Mouse (Mus musculus): ENCODE measurements around the gene Olfr825. TPM values are rescaled to one million over a fixed set of nuclear protein-coding genes. Genes with fewer than 3 reads are reported as not detected.
"Not testable (repeated sequence)": the region's sequence is repeated elsewhere in the genome, so short reads cannot be mapped to it uniquely, and the experiment has no call there.

Olfr825 gene
- polyA plus RNA-seq (2016; fragmentation: Nextera tagmentation; extraction: Ambion mirVana): not detected in 2 replicates

DNA sequence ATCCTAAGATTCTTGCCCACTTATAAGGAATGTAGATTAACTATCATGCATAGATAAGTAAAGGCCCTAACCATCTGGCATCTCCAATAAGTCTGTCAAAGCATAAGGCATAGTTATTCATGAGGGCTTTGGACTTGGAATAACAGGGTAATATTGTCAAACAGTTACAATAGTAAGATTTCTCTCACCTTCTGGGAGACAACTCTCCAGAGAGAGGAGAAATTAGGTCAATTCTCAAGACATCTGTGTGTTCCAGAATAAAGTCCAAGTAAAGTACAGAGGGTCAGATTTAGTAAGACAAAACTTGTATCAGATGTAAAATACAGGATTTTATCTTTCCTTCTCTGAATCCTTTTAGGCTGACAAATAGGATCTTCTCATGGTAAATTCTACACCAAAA lies at the start of gene Olfr825:
TSS of gene Olfr825 (minus strand) at position 101 of the 400 bp plus-strand sequence.
- Histone ChIP-seq H3K9me3 (no peaks in the 10 kb centered on the region), H3K27me3 (no peaks in the 10 kb centered on the region), H3K4me2 (no peak within 1 kb of the TSS), H3K9ac (no peak within 1 kb of the TSS), H3K36me3 (replicated peaks) (no peaks in the 10 kb centered on the region), H3K4me3 (replicated peaks) (no peak within 1 kb of the TSS), H3K27ac (no peak within 1 kb of the TSS), H3K4me1 (no peaks in the 10 kb centered on the region)
- ATAC-seq (ENCODE audit: low FRiP score): no peak

DNA sequence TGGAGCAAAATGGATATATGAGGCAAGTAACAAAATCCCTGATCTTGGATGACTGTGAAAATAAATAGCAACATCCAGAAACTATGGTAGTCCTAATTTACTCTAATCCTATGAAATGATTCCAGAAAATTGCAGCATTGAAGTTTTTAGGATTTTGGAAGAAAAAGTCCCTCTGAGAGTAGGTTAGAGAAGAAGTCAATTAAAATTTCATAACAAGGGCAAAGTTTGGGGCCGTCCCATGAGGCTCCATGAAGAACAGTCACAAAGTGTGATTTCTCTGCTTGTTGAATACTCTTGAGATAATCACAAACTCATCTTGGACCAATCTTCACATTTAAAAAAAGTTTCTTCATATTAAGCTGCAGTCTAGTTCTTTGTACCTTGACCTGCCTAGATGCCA lies 47.7 kb upstream of the Olfr825 start, which contains the start of gene Olfr827:
TSS of gene Olfr827 (minus strand) at position 101 of the 400 bp plus-strand sequence.
- 85% methylated on average over 1 of the region's 1 CpGs for WGBS
- ATAC-seq (ENCODE audit: low FRiP score): no peak

DNA sequence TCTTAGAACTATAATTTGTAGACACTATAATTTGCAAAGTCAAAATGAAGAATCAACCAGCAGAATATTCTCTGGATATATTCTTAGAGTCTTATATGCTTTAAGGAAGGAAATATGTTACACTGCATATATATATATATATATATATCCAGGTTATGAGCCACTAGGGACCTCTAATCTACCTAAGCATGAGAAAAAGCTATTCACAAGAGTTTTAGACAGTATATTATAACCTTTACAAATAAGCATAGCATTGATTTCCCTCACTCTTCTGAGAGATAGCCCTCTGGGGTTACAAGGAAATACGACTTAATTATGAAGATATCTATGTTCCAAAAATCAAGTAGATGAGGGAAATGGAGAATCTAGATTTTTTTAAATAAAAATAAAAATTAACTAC lies 17.5 kb upstream of the Olfr825 start, which contains the start of gene Olfr826:
TSS of gene Olfr826 (minus strand) at position 101 of the 400 bp plus-strand sequence.
- Histone ChIP-seq H3K27me3 (no peaks in the 10 kb centered on the region), H3K4me2 (no peak within 1 kb of the TSS), H3K9me3 (no peaks in the 10 kb centered on the region), H3K36me3 (replicated peaks) (no peaks in the 10 kb centered on the region), H3K9ac (no peak within 1 kb of the TSS), H3K4me1 (no peaks in the 10 kb centered on the region), H3K4me3 (replicated peaks) (no peak within 1 kb of the TSS), H3K27ac (no peak within 1 kb of the TSS)
- no peak for ATAC-seq (ENCODE audit: low FRiP score)
- 80% methylated on average over 1 of the region's 1 CpGs for WGBS

More for the DNA sequence above, 47.7 kb upstream of the Olfr825 start, which contains the start of gene Olfr827:
- Histone ChIP-seq H3K9me3 (no peaks in the 10 kb centered on the region), H3K4me1 (no peaks in the 10 kb centered on the region), H3K27me3 (no peaks in the 10 kb centered on the region), H3K4me2 (no peak within 1 kb of the TSS), H3K9ac (no peak within 1 kb of the TSS), H3K4me3 (replicated peaks) (no peak within 1 kb of the TSS), H3K36me3 (replicated peaks) (no peaks in the 10 kb centered on the region), H3K27ac (no peak within 1 kb of the TSS)

DNA sequence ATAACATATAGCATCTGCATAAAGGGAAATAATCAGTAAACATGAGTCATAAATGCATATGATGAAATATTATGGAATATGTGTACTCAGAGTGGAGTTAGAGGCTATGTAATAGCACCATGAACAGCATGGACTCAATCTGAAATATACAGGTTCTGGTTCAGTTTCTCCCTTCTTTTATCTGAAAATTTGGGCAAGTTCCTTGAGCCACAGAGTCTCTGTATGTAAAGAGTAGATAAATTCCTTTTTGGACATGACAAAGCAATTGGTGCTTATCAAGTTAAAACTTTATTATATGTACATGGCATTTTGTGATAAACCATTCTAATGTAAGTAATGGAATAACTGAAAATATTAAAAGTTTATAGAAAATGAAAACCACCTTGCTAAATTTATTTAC lies 1.4 kb downstream of the Olfr825 start:
- Histone ChIP-seq H3K4me1 (no peaks in the 10 kb centered on the region), H3K27me3 (no peaks in the 10 kb centered on the region), H3K9ac (no peak overlapping the region), H3K9me3 (no peaks in the 10 kb centered on the region), H3K36me3 (replicated peaks) (no peaks in the 10 kb centered on the region), H3K4me3 (replicated peaks) (no peak overlapping the region), H3K4me2 (no peak overlapping the region), H3K27ac (no peak overlapping the region)
- ATAC-seq (ENCODE audit: low FRiP score): no peak

DNA sequence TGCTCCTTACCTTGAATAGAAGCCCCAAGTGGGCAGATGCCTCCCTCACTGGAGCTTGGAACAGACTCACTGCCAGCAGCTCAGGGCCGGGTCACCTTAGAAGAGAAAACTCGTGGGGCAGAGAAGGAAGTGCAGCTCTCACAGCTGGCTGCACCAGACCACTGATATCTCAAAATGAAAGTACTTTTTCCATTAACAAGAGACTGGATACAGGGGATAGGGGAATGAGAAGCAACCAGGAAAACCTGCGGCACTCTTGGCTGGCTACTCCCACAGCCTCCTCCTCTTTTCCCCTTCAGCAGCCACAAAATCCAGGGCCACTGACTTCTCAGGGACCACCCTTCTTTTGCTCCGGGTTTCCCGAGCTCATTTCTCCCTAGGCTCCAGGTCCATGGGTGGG lies 22.4 kb downstream of the Olfr825 start:
- no peak for ATAC-seq (ENCODE audit: low FRiP score)
- WGBS: 80% methylated on average over 5 of the region's 5 CpGs

DNA sequence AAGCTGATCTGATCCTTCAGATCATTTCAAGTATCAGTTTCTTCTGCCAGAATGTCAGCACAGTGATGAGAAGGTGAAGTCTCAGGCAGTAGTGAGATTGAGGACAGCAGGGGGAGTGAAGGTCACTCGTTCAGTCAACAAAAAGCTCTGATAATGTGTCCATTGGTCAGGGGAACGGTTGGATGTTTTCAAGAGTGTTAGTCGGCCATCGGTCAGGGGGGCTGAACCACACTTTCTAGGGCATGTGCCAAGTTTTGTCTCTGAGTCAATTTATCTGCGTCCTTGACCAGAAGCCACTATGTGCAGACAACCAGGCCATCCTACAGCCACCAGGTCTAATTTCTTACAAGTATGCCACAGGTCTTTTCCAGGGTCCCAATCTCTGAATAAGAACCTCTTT lies 24.1 kb downstream of the Olfr825 start:
- H3K36me3 ChIP-seq (replicated peaks); ATAC-seq (ENCODE audit: low FRiP score); H3K27me3 ChIP-seq; H3K9ac ChIP-seq; H3K9me3 ChIP-seq; H3K4me3 ChIP-seq (replicated peaks); H3K4me2 ChIP-seq; H3K27ac ChIP-seq; H3K4me1 ChIP-seq: not testable (repeated sequence)
- WGBS: 91% methylated on average over 5 of the region's 5 CpGs

More for the DNA sequence above, 22.4 kb downstream of the Olfr825 start:
- no peak overlapping the region for H3K4me2 ChIP-seq
- no peaks in the 10 kb centered on the region for H3K4me1 ChIP-seq
- H3K9ac ChIP-seq: no peak overlapping the region
- no peaks in the 10 kb centered on the region for H3K36me3 ChIP-seq (replicated peaks)
- H3K27ac ChIP-seq: no peak overlapping the region
- H3K9me3 ChIP-seq: no peaks in the 10 kb centered on the region
- H3K27me3 ChIP-seq: no peaks in the 10 kb centered on the region
- H3K4me3 ChIP-seq (replicated peaks): no peak overlapping the region

DNA sequence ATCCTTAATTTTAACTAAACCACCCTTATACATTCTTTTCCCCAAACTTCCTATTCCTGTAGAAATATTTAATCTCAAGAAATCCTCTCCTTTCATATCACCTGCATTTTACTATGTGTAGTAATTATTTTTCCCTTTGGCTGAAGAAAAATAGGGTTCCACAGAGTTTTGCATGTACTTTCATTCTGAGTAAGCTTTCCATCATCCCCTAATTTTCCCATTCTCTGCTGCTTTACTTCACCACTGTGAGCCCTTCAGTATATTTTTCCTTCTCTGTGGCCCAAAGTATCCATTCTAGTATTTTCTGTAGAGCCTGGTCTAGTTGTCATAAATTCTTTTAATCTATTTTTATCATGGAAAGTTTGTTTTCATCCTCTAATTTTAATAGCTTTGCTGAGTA lies 31.8 kb downstream of the Olfr825 start:
- no peaks in the 10 kb centered on the region for H3K9me3 ChIP-seq
- no peaks in the 10 kb centered on the region for H3K36me3 ChIP-seq (replicated peaks)
- no peak overlapping the region for H3K4me3 ChIP-seq (replicated peaks)
- no peak for ATAC-seq (ENCODE audit: low FRiP score)
- no peaks in the 10 kb centered on the region for H3K4me1 ChIP-seq
- no peak overlapping the region for H3K27ac ChIP-seq
- no peaks in the 10 kb centered on the region for H3K27me3 ChIP-seq
- no peak overlapping the region for H3K4me2 ChIP-seq
- no peak overlapping the region for H3K9ac ChIP-seq

DNA sequence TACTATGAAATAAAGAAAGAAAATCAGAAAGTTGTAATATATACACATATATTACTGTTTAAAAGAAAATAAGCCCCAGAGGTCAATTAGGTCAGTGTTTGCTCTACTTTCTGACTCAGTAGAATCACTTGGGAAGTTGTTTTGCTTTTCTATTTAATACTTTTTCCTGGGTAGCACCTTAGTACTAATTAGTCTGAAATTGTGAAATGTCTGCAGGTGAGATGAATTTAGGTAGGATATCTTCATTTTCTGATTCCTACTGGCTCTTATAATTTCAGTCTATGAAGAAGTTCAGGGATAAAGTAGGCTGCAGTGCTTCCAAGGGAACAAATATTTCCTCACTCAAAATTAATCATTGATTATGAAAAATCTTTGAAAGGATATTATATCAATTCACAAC lies 36.7 kb downstream of the Olfr825 start, which contains the start of gene Olfr824:
TSS of gene Olfr824 (minus strand) at position 101 of the 400 bp plus-strand sequence.
- not testable (repeated sequence) for H3K36me3 ChIP-seq (replicated peaks); H3K4me3 ChIP-seq (replicated peaks); H3K4me2 ChIP-seq; H3K27ac ChIP-seq; H3K9ac ChIP-seq; ATAC-seq (ENCODE audit: low FRiP score); H3K9me3 ChIP-seq; H3K27me3 ChIP-seq; H3K4me1 ChIP-seq

DNA sequence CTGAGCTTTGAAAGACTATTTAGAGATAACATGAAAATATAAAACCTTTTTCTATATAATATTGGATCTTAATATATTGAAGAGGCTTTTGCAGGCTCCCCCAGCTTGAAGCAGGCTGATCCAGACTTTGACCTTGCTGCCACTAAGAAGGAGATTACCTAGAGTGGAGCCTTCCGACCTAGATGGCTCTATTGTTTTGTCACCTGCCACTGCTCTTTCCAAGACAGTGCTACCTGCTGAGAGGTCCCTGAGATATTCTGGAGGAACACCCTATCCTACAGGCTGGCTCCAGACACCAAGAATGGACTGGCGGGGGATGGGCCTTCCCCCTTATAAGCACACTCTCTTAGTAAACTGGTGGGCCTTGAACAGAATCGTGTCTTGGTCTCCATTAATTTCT lies 50.5 kb downstream of the Olfr825 start:
- H3K4me2 ChIP-seq; H3K9me3 ChIP-seq; ATAC-seq (ENCODE audit: low FRiP score); H3K27me3 ChIP-seq; H3K4me1 ChIP-seq; H3K36me3 ChIP-seq (replicated peaks); H3K9ac ChIP-seq; H3K27ac ChIP-seq; H3K4me3 ChIP-seq (replicated peaks): not testable (repeated sequence)
- 58% methylated on average over 3 of the region's 3 CpGs for WGBS

DNA sequence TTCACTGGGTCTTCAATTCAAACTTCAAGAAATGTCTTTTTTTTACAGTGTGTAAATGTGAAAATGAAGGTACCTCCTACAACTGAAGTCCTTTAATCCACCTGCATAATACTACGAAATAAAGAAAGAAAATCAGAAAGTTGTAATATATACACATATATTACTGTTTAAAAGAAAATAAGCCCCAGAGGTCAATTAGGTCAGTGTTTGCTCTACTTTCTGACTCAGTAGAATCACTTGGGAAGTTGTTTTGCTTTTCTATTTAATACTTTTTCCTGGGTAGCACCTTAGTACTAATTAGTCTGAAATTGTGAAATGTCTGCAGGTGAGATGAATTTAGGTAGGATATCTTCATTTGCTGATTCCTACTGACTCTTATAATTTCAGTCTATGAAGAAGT lies 51.3 kb downstream of the Olfr825 start, which contains the start of gene Olfr823:
TSS of gene Olfr823 (minus strand) at position 101 of the 400 bp plus-strand sequence.
- not testable (repeated sequence) for H3K4me1 ChIP-seq; H3K27me3 ChIP-seq; H3K4me3 ChIP-seq (replicated peaks); H3K27ac ChIP-seq; H3K36me3 ChIP-seq (replicated peaks); H3K4me2 ChIP-seq; H3K9me3 ChIP-seq; H3K9ac ChIP-seq; ATAC-seq (ENCODE audit: low FRiP score)
- 92% methylated on average over 1 of the region's 1 CpGs for WGBS

Other genes starting within 250 kb of the Olfr825 start
- gene Olfr818, start 217.7 kb downstream of the Olfr825 start, polyA plus RNA-seq (2016; fragmentation: Nextera tagmentation; extraction: Ambion mirVana): not detected in 2 replicates
- not detected in 2 replicates for gene Olfr819, start 199.5 kb downstream of the Olfr825 start, polyA plus RNA-seq (2016; fragmentation: Nextera tagmentation; extraction: Ambion mirVana)
- gene Olfr247, start 190.6 kb downstream of the Olfr825 start, polyA plus RNA-seq (2016; fragmentation: Nextera tagmentation; extraction: Ambion mirVana): not detected in 2 replicates
- not detected in 2 replicates for gene Gm10310, start 181.7 kb downstream of the Olfr825 start, polyA plus RNA-seq (2016; fragmentation: Nextera tagmentation; extraction: Ambion mirVana)
- not detected in 2 replicates for gene Olfr820, start 154.1 kb downstream of the Olfr825 start, polyA plus RNA-seq (2016; fragmentation: Nextera tagmentation; extraction: Ambion mirVana)
- not detected in 2 replicates for gene Olfr821, start 136.4 kb downstream of the Olfr825 start, polyA plus RNA-seq (2016; fragmentation: Nextera tagmentation; extraction: Ambion mirVana)
- not detected in 2 replicates for gene Olfr822, start 95.6 kb downstream of the Olfr825 start, polyA plus RNA-seq (2016; fragmentation: Nextera tagmentation; extraction: Ambion mirVana)
- not detected in 2 replicates for gene Olfr823, start 51.4 kb downstream of the Olfr825 start, polyA plus RNA-seq (2016; fragmentation: Nextera tagmentation; extraction: Ambion mirVana)
- gene Olfr824, start 36.8 kb downstream of the Olfr825 start, polyA plus RNA-seq (2016; fragmentation: Nextera tagmentation; extraction: Ambion mirVana): not detected in 2 replicates
- not detected in 2 replicates for gene Olfr826, start 17.4 kb upstream of the Olfr825 start, polyA plus RNA-seq (2016; fragmentation: Nextera tagmentation; extraction: Ambion mirVana)
- not detected in 2 replicates for gene Olfr827, start 47.6 kb upstream of the Olfr825 start, polyA plus RNA-seq (2016; fragmentation: Nextera tagmentation; extraction: Ambion mirVana)
- gene Neurod4, start 113.5 kb upstream of the Olfr825 start, polyA plus RNA-seq (2016; fragmentation: Nextera tagmentation; extraction: Ambion mirVana): 5.1 and 5.7 TPM in 2 replicates
- not detected in 2 replicates for gene Tespa1, start 156.1 kb upstream of the Olfr825 start, polyA plus RNA-seq (2016; fragmentation: Nextera tagmentation; extraction: Ambion mirVana)
- gene Vmn2r84, start 227.6 kb upstream of the Olfr825 start, polyA plus RNA-seq (2016; fragmentation: Nextera tagmentation; extraction: Ambion mirVana): not detected in 2 replicates